Mouse (Mus musculus) heart, embryonic 14.5 days (tissue): ENCODE measurements around the gene Gli1. TPM values are rescaled to one million over a fixed set of nuclear protein-coding genes. Genes with fewer than 3 reads are reported as not detected.

Experiments
- ATAC-seq: fragments of 200-750 bp; cut with Nextera tagmentation; 2 replicates; pipeline ENCODE4 v1.8.0; 2017; ENCODE audit warnings: low read depth, moderate TSS enrichment; ENCODE audit not compliant: insufficient number of reproducible peaks, insufficient read depth, low FRiP score
- H3K27ac ChIP-seq, 2 experiments: fragments of 200-500 bp in 1 of 2; fragments of 300-500 bp in 1 of 2; sonication (generic) in 1 of 2; replicated peaks in 1 of 2; 2 replicates each; pipeline ENCODE4 v1.5.1; 2012 to 2014; ENCODE audit warnings: low read depth in 2 of 2, low read length in 2 of 2, control low read depth in 1 of 2, mild to moderate bottlenecking in 1 of 2, mixed read lengths in 1 of 2; ENCODE audit not compliant: control insufficient read depth in 1 of 2, insufficient read depth in 1 of 2
- H3K27me3 ChIP-seq: fragments of 300-500 bp; sonication (generic); 2 replicates; pipeline ENCODE4 v1.6.1; 2014; ENCODE audit warnings: mild to moderate bottlenecking, low read length, control low read depth; ENCODE audit not compliant: control insufficient read depth, insufficient read depth
- H3K36me3 ChIP-seq: fragments of 300-500 bp; sonication (generic); 2 replicates; pipeline ENCODE4 v1.6.1; 2014; ENCODE audit warnings: mild to moderate bottlenecking, control low read depth, low read length, mixed read lengths; ENCODE audit not compliant: control insufficient read depth, insufficient read depth
- H3K4me1 ChIP-seq, 2 experiments: fragments of 200-500 bp in 1 of 2; fragments of 300-500 bp in 1 of 2; sonication (generic) in 1 of 2; 2 replicates each; pipeline ENCODE4 v1.6.1; 2012 to 2014; ENCODE audit warnings: low read length in 2 of 2, control low read depth in 1 of 2, mixed read lengths in 1 of 2; ENCODE audit not compliant: control insufficient read depth in 2 of 2, insufficient read depth in 2 of 2
- H3K4me2 ChIP-seq: fragments of 300-500 bp; sonication (generic); 2 replicates; pipeline ENCODE4 v1.6.1; 2014; ENCODE audit warnings: mild to moderate bottlenecking, low read length
- H3K4me3 ChIP-seq, 2 experiments: fragments of 200-500 bp in 1 of 2; fragments of 300-500 bp in 1 of 2; sonication (generic) in 1 of 2; 2 replicates each; pipeline ENCODE4 v1.5.1; 2012 to 2014; ENCODE audit warnings: low read length in 2 of 2, mild to moderate bottlenecking in 2 of 2, control low read depth in 1 of 2, low read depth in 1 of 2, moderate library complexity in 1 of 2; ENCODE audit not compliant: control insufficient read depth in 1 of 2, insufficient read depth in 1 of 2
- H3K9ac ChIP-seq: fragments of 300-500 bp; sonication (generic); 2 replicates; pipeline ENCODE4 v1.6.1; 2014; ENCODE audit warnings: mild to moderate bottlenecking, low read length
- H3K9me3 ChIP-seq: fragments of 300-500 bp; sonication (generic); 2 replicates; pipeline ENCODE4 v1.6.1; 2016; ENCODE audit warnings: low read length, control low read depth; ENCODE audit not compliant: control insufficient read depth
- WGBS: fragments of 180-500 bp; shearing (Covaris S2); extraction: QIAGEN DNeasy Blood & Tissue Kit; methylation state at CpG from one replicate; pipeline ENCODE4 v1.1.7; 2014; 5-methylcytosine and 5-hydroxymethylcytosine counted together
- polyA plus RNA-seq: library from polyadenylated mRNA; unstranded; fragments of >200 nt; fragmentation: Nextera tagmentation; extraction: Ambion mirVana; gene quantifications from 2 replicates; pipeline ENCODE4 v1.2.1, GENCODE M21; 2014

Gli1 gene
- polyA plus RNA-seq, 1 experiment from 2014 or later: 0.36 TPM

- peaks cover 34% of the 10 kb centered on the region for H3K27me3 ChIP-seq
- 54% methylated on average over 5 of the region's 5 CpGs for WGBS
These were observed 4.8 kb downstream of the Gli1 start for GRCm38 (mm10) chr10:127336952-127337351.

GRCm38 (mm10) chr10:127335271-127335670, 6.5 kb downstream of the Gli1 start:
- Histone ChIP-seq H3K4me1 (peaks cover 5 to 7% of the 10 kb centered on the region in 2 experiments; a peak in 2 of 4 replicates), H3K27ac (no peak overlapping the region), H3K27me3 (peaks cover 32% of the 10 kb centered on the region), H3K4me3 (no peak overlapping the region), H3K4me2 (no peak overlapping the region), H3K9ac (no peak overlapping the region), H3K9me3 (no peaks in the 10 kb centered on the region), H3K36me3 (no peaks in the 10 kb centered on the region)
- no peak for ATAC-seq
- WGBS: 46% methylated on average over 1 of the region's 1 CpGs

More at GRCm38 (mm10) chr10:127336952-127337351, 4.8 kb downstream of the Gli1 start:
- no peak overlapping the region for H3K9ac ChIP-seq
- H3K4me3 ChIP-seq: no peak overlapping the region
- no peaks in the 10 kb centered on the region for H3K36me3 ChIP-seq
- H3K4me1 ChIP-seq: peaks cover 9 to 15% of the 10 kb centered on the region in 2 experiments; a peak in 3 of 4 replicates
- H3K27ac ChIP-seq: no peak overlapping the region
- H3K4me2 ChIP-seq: no peak overlapping the region
- no peaks in the 10 kb centered on the region for H3K9me3 ChIP-seq
- ATAC-seq: no peak

- peaks cover 47% of the 10 kb centered on the region for H3K27me3 ChIP-seq
- H3K4me1 ChIP-seq: no peaks in the 10 kb centered on the region
- ATAC-seq: no peak
- H3K9me3 ChIP-seq: no peaks in the 10 kb centered on the region
- H3K9ac ChIP-seq: no peak overlapping the region
- no peak overlapping the region for H3K27ac ChIP-seq
- no peak overlapping the region for H3K4me2 ChIP-seq
- 55% methylated on average over 5 of the region's 5 CpGs for WGBS
- no peaks in the 10 kb centered on the region for H3K36me3 ChIP-seq
- no peak overlapping the region for H3K4me3 ChIP-seq
These were observed 8.6 kb downstream of the Gli1 start for GRCm38 (mm10) chr10:127333152-127333551.

GRCm38 (mm10) chr10:127332211-127332874, 9.4 kb downstream of the Gli1 start:
- Histone ChIP-seq H3K9ac (peak overlapping the region; percentile 25; the same call in 1 of the 2 replicates), H3K4me2 (peak overlapping the region; percentile 49), H3K36me3 (no peaks in the 10 kb centered on the region), H3K4me1 (no peaks in the 10 kb centered on the region; a peak in 1 of 4 replicates), H3K27me3 (peaks cover 48% of the 10 kb centered on the region), H3K9me3 (no peaks in the 10 kb centered on the region), H3K27ac (no peak overlapping the region), H3K4me3 (peak overlapping the region; percentile 0 to 25; a peak in 1 of 4 replicates)
- no peak for ATAC-seq
- WGBS: 25% methylated on average over 31 of the region's 31 CpGs

- Histone ChIP-seq H3K9ac (no peak overlapping the region), H3K4me1 (peaks cover 9 to 15% of the 10 kb centered on the region in 2 experiments), H3K36me3 (no peaks in the 10 kb centered on the region), H3K27ac (no peak overlapping the region), H3K9me3 (no peaks in the 10 kb centered on the region), H3K4me3 (no peak overlapping the region), H3K27me3 (peaks cover 63% of the 10 kb centered on the region), H3K4me2 (no peak overlapping the region)
- no peak for ATAC-seq
- WGBS: 73% methylated on average over 7 of the region's 7 CpGs
These were observed 11.6 kb downstream of the Gli1 start for GRCm38 (mm10) chr10:127330212-127330611.

GRCm38 (mm10) chr10:127327461-127328145, 14.2 kb downstream of the Gli1 start:
- ATAC-seq: no peak
- no peak overlapping the region for H3K27ac ChIP-seq
- peaks cover 9 to 15% of the 10 kb centered on the region in 2 experiments for H3K4me1 ChIP-seq
- no peaks in the 10 kb centered on the region for H3K9me3 ChIP-seq
- no peaks in the 10 kb centered on the region for H3K36me3 ChIP-seq
- no peak overlapping the region for H3K9ac ChIP-seq
- no peak overlapping the region for H3K4me3 ChIP-seq
- peaks cover 81% of the 10 kb centered on the region for H3K27me3 ChIP-seq
- 44% methylated on average over 18 of the region's 18 CpGs for WGBS
- no peak overlapping the region for H3K4me2 ChIP-seq

- 4% methylated on average over 28 of the region's 29 CpGs for WGBS
- Histone ChIP-seq H3K9me3 (no peaks in the 10 kb centered on the region), H3K27ac (no peak overlapping the region), H3K4me3 (peak overlapping the region; percentile 47 to 51), H3K36me3 (no peaks in the 10 kb centered on the region), H3K27me3 (peaks cover 77% of the 10 kb centered on the region), H3K4me2 (peak overlapping the region; percentile 89), H3K4me1 (peaks cover 9 to 15% of the 10 kb centered on the region in 2 experiments), H3K9ac (peak overlapping the region; percentile 65)
- no peak for ATAC-seq
These were observed 14.9 kb downstream of the Gli1 start for GRCm38 (mm10) chr10:127326828-127327227.
